Mouse (Mus musculus) CD4-positive, CD25-positive, alpha-beta regulatory T cell (primary cell): ENCODE measurements around the gene Mmd. TPM values are rescaled to one million over a fixed set of nuclear protein-coding genes. Genes with fewer than 3 reads are reported as not detected.

Experiments
- polyA plus RNA-seq: library from polyadenylated mRNA; unstranded; fragments of 100-300 nt; shearing (Covaris generic); gene quantifications from one replicate; pipeline ENCODE4 v1.2.1, GENCODE M21; 2017

The Mmd gene
- 52.8 TPM for polyA plus RNA-seq

GRCm38 (mm10) chr11:90249025-90249650 is at the start of gene Mmd:
Gene Mmd, plus strand, starts transcription at chr11:90249456.

Other genes with a start within 250 kb of the Mmd start
- gene Pctp, start 246.6 kb upstream of the Mmd start, polyA plus RNA-seq, result 6.8 TPM
- not detected for gene Tmem100, start 219.1 kb upstream of the Mmd start, polyA plus RNA-seq
- 14.8 TPM for gene Gm45716, start 61.8 kb upstream of the Mmd start, polyA plus RNA-seq
- 0.37 TPM for gene Hlf, start 141.4 kb downstream of the Mmd start, polyA plus RNA-seq